8 mouse cellular contexts compared by ENCODE assay signal in genomic region chr8:111393391-111394363, GRCm38 (mm10). TPM values are rescaled to one million over a fixed set of nuclear protein-coding genes. Genes with fewer than 3 reads are reported as not detected.
A peak's percentile ranks its signal among the peaks of the same experiment; 100 is the strongest.
DNase-seq lines count a peak whose midpoint lies in the region; ATAC-seq and TF ChIP-seq lines count a peak whose summit lies in the region.

Gene Fa2h, minus strand, starts transcription at chr8:111393824.

- no peaks in the 10 kb centered on the region; a peak in 1 of 4 replicates for H3K36me3 ChIP-seq in MEL (ENCODE audit: control insufficient read depth in 1 of 2, insufficient read depth in 2 of 2, low read length in 2 of 2)
- no peaks in the 10 kb centered on the region for H3K36me3 ChIP-seq in forebrain, postnatal 0 days (ENCODE audit: insufficient read depth)
- no peaks in the 10 kb centered on the region for H3K36me3 ChIP-seq in lung, embryonic 14.5 days (ENCODE audit: insufficient read depth)
- no peaks in the 10 kb centered on the region for H3K36me3 ChIP-seq in thymus, adult 2 months (ENCODE audit: control insufficient read depth, insufficient read depth, low read length)

- H3K9me3 ChIP-seq in MEL (replicated peaks; ENCODE audit: insufficient read depth, low read length): no peaks in the 10 kb centered on the region
- H3K9me3 ChIP-seq in forebrain, postnatal 0 days (ENCODE audit: low read length): no peaks in the 10 kb centered on the region
- no peaks in the 10 kb centered on the region for H3K9me3 ChIP-seq in lung, embryonic 14.5 days (ENCODE audit: low read depth, low read length)

- intact Hi-C loops in heart, postnatal 25 days (cut with DNase I): no loop called here

- peak within 1 kb of the TSS; percentile 18 to 37; a peak in 3 of 4 replicates for H3K4me3 ChIP-seq in MEL (ENCODE audit: control insufficient read depth in 1 of 2, insufficient read depth in 1 of 2, low read depth in 2 of 2, low read length in 2 of 2)
- H3K4me3 ChIP-seq in cerebellum, adult 2 months (replicated peaks; ENCODE audit: insufficient read depth, low read depth, low read length): peak within 1 kb of the TSS; percentile 99
- H3K4me3 ChIP-seq in forebrain, postnatal 0 days (ENCODE audit: low read depth, low read length): peak within 1 kb of the TSS; percentile 58
- H3K4me3 ChIP-seq in layer of hippocampus, adult 2 months: peak within 1 kb of the TSS; percentile 65
- H3K4me3 ChIP-seq in lung, embryonic 14.5 days (ENCODE audit: low read depth, low read length): peak within 1 kb of the TSS; percentile 42
- H3K4me3 ChIP-seq in thymus, adult 2 months (ENCODE audit: control insufficient read depth, insufficient read depth, low read length): peak within 1 kb of the TSS; percentile 5

- TF ChIP-seq POLR2A in MEL (IDR thresholded peaks at IDR 0.05; ENCODE audit: control insufficient read depth in 1 of 2, insufficient read depth in 1 of 2, low read depth in 1 of 2, low read length in 2 of 2, poor library complexity in 1 of 2): no peak
- TF ChIP-seq POLR2A in cerebellum, adult 2 months (IDR thresholded peaks at IDR 0.05; ENCODE audit: borderline replicate concordance, insufficient read depth, low read length): no peak; the same call in 1 of the 2 replicates
- no peak for TF ChIP-seq POLR2A in thymus, adult 2 months (IDR thresholded peaks at IDR 0.05; ENCODE audit: control insufficient read depth, extremely low read depth, insufficient read depth, low read length, poor library complexity)

- ATAC-seq in forebrain, postnatal 0 days: peak; percentile 85
- ATAC-seq in lung, embryonic 14.5 days (ENCODE audit: insufficient read depth): peak; percentile 99

- no peak for TF ChIP-seq EP300 in MEL (IDR thresholded peaks at IDR 0.05; ENCODE audit: low read depth in 1 of 2, low read length in 2 of 2)

- WGBS in cerebellum, adult 2 months: under 1% methylated on average over 71 of the region's 71 CpGs
- WGBS in forebrain, postnatal 0 days: 1% methylated on average over 67 of the region's 71 CpGs
- WGBS in lung, embryonic 14.5 days: 1% methylated on average over 59 of the region's 71 CpGs
- 2% methylated on average over 71 of the region's 71 CpGs for WGBS in thymus, adult 2 months

- H3K9ac ChIP-seq in MEL (ENCODE audit: control insufficient read depth, low read depth, low read length, poor library complexity, severe bottlenecking): no peak within 1 kb of the TSS; the same call in 1 of the 2 replicates
- H3K9ac ChIP-seq in forebrain, postnatal 0 days: peak within 1 kb of the TSS; percentile 55
- peak within 1 kb of the TSS; percentile 36 for H3K9ac ChIP-seq in lung, embryonic 14.5 days

- peaks cover 4 to 13% of the 10 kb centered on the region in 2 experiments; a peak in 3 of 4 replicates for H3K4me1 ChIP-seq in MEL (ENCODE audit: control insufficient read depth in 1 of 2, insufficient read depth in 2 of 2, low read length in 2 of 2)
- no peaks in the 10 kb centered on the region; the same call in 1 of the 2 replicates for H3K4me1 ChIP-seq in cerebellum, adult 2 months (ENCODE audit: control insufficient read depth, insufficient read depth, low read length)
- 0 out of 2 replicates have a peak, but pooled peaks cover 2% of the 10 kb centered on the region for H3K4me1 ChIP-seq in forebrain, postnatal 0 days (ENCODE audit: insufficient read depth)
- no peaks in the 10 kb centered on the region for H3K4me1 ChIP-seq in lung, embryonic 14.5 days (ENCODE audit: insufficient read depth)
- H3K4me1 ChIP-seq in thymus, adult 2 months (replicated peaks; ENCODE audit: control insufficient read depth, insufficient read depth, low read length): peaks cover 5% of the 10 kb centered on the region

- H3K4me2 ChIP-seq in forebrain, postnatal 0 days (ENCODE audit: low read depth): peak within 1 kb of the TSS; percentile 98
- peak within 1 kb of the TSS; percentile 85 for H3K4me2 ChIP-seq in lung, embryonic 14.5 days

- peaks cover 9 to 28% of the 10 kb centered on the region in 2 experiments; a peak in 3 of 4 replicates for H3K27me3 ChIP-seq in MEL (ENCODE audit: control insufficient read depth in 1 of 2, insufficient read depth in 2 of 2, low read length in 2 of 2)
- no peaks in the 10 kb centered on the region for H3K27me3 ChIP-seq in cerebellum, adult 2 months (ENCODE audit: control insufficient read depth, insufficient read depth, low read length)
- peaks cover 26% of the 10 kb centered on the region for H3K27me3 ChIP-seq in forebrain, postnatal 0 days (ENCODE audit: insufficient read depth, low read length)
- H3K27me3 ChIP-seq in lung, embryonic 14.5 days (ENCODE audit: insufficient read depth, low read length): peaks cover 29% of the 10 kb centered on the region
- H3K27me3 ChIP-seq in thymus, adult 2 months (ENCODE audit: control insufficient read depth, insufficient read depth, low read length): peaks cover 20% of the 10 kb centered on the region

- peak; percentile 78 for DNase-seq in MEL (ENCODE audit: low read depth, low spot score)
- DNase-seq in cerebellum, adult 2 months: peak; percentile 87 to 90
- peak; percentile 66 for DNase-seq in forebrain, postnatal 0 days
- peak; percentile 31 for DNase-seq in heart, postnatal 25 days (ENCODE audit: low spot score)
- peak; percentile 54 to 55 for DNase-seq in layer of hippocampus, adult 2 months (ENCODE audit: low spot score in 2 of 2)
- DNase-seq in lung, embryonic 14.5 days: peak; percentile 91
- DNase-seq in ovary, postnatal 10 days (ENCODE audit: low spot score): peak; percentile 56
- DNase-seq in thymus, adult 2 months: peak; percentile 46

- TF ChIP-seq CTCF in MEL (IDR thresholded peaks at IDR 0.05 in 2 of 3, conservative IDR thresholded peaks at IDR 0.05 in 1 of 3; ENCODE audit: control insufficient read depth in 1 of 3, insufficient read depth in 1 of 3, low read depth in 2 of 3, low read length in 3 of 3, poor library complexity in 1 of 3, severe bottlenecking in 1 of 3): peak in 2 of 3 experiments; percentile 15 to 45; a peak in 3 of 6 replicates
- TF ChIP-seq CTCF in cerebellum, adult 2 months (IDR thresholded peaks at IDR 0.05; ENCODE audit: borderline replicate concordance, insufficient read depth, low read depth, low read length): no peak
- peak; percentile 46 for TF ChIP-seq CTCF in forebrain, postnatal 0 days (IDR thresholded peaks at IDR 0.05; ENCODE audit: low read depth)
- peak; percentile 71 for TF ChIP-seq CTCF in layer of hippocampus, adult 2 months (conservative IDR thresholded peaks at IDR 0.05)
- TF ChIP-seq CTCF in lung, embryonic 14.5 days (IDR thresholded peaks at IDR 0.05; ENCODE audit: low read depth): peak; percentile 26; the same call in 1 of the 2 replicates
- no peak for TF ChIP-seq CTCF in thymus, adult 2 months (IDR thresholded peaks at IDR 0.05; ENCODE audit: borderline replicate concordance, control insufficient read depth, extremely low read depth, insufficient read depth, low read length, poor library complexity)

- no peak for TF ChIP-seq RAD21 in MEL (IDR thresholded peaks at IDR 0.05; ENCODE audit: low read depth, low read length)

- H3K79me2 ChIP-seq in MEL (ENCODE audit: control insufficient read depth, insufficient read depth, low read length, poor library complexity): no peaks in the 10 kb centered on the region

- H3K27ac ChIP-seq in MEL (ENCODE audit: control insufficient read depth, low read depth, low read length): no peak within 1 kb of the TSS
- peak within 1 kb of the TSS; percentile 49 for H3K27ac ChIP-seq in cerebellum, adult 2 months (ENCODE audit: insufficient read depth, low read length)
- no peak within 1 kb of the TSS for H3K27ac ChIP-seq in forebrain, postnatal 0 days (ENCODE audit: low read depth, low read length)
- peak within 1 kb of the TSS; percentile 80 for H3K27ac ChIP-seq in layer of hippocampus, adult 2 months
- no peak within 1 kb of the TSS for H3K27ac ChIP-seq in lung, embryonic 14.5 days (ENCODE audit: low read depth)
- H3K27ac ChIP-seq in thymus, adult 2 months (ENCODE audit: control insufficient read depth, insufficient read depth, low read length): no peak within 1 kb of the TSS

TF ChIP-seq in MEL, 35 proteins besides CTCF, POLR2A, EP300 and RAD21:
- no peak for TF ChIP-seq KAT2A (conservative IDR thresholded peaks at IDR 0.05; ENCODE audit: low read depth, low read length)
- 0 out of 2 replicates have a peak, but pooled peaks have one; percentile 23 for TF ChIP-seq MAZ (IDR thresholded peaks at IDR 0.05; ENCODE audit: low read depth, low read length)
- TF ChIP-seq GATA1 (IDR thresholded peaks at IDR 0.05; ENCODE audit: low read depth, low read length): no peak
- TF ChIP-seq CHD2 (IDR thresholded peaks at IDR 0.05; ENCODE audit: low read length): no peak
- TF ChIP-seq ZC3H11A (IDR thresholded peaks at IDR 0.05; ENCODE audit: low read depth, low read length): no peak
- TF ChIP-seq TAL1 (IDR thresholded peaks at IDR 0.05; ENCODE audit: low read length): no peak
- no peak for TF ChIP-seq MAX (IDR thresholded peaks at IDR 0.05; ENCODE audit: low read length)
- TF ChIP-seq JUND (IDR thresholded peaks at IDR 0.05; ENCODE audit: low read depth, low read length): no peak
- no peak for TF ChIP-seq BHLHE40 (IDR thresholded peaks at IDR 0.05; ENCODE audit: borderline replicate concordance, low read depth, low read length)
- no peak for TF ChIP-seq ZNF384 (IDR thresholded peaks at IDR 0.05; ENCODE audit: low read depth, low read length)
- TF ChIP-seq UBTF (IDR thresholded peaks at IDR 0.05; ENCODE audit: borderline replicate concordance, insufficient read depth, low read depth, low read length): 0 out of 2 replicates have a peak, but pooled peaks have one; percentile 41
- peak; percentile 45; the same call in 1 of the 2 replicates for TF ChIP-seq NRF1 (IDR thresholded peaks at IDR 0.05; ENCODE audit: insufficient read depth, low read depth, low read length, poor library complexity, severe bottlenecking)

RNA-seq across cellular contexts. Expression of gene Fa2h, which starts in this region (rescaled TPM):
- not detected in 2 replicates for total RNA-seq in MEL (2012; rRNA removed)
- polyA plus RNA-seq in MEL (2012; ENCODE audit: insufficient read depth in 1 of 2, insufficient read length in 2 of 2, low read depth in 1 of 2, low replicate concordance in 2 of 2, missing spikeins in 1 of 2): not detected
- polyA plus RNA-seq in cerebellum, adult 2 months (2012; rRNA removed): 93.9 and 107 TPM in 2 replicates
- total RNA-seq in forebrain, postnatal 0 days (2014; rRNA removed): 0.29 and 0.31 TPM in 2 replicates
- 0.30 and 0.33 TPM in 2 replicates for polyA plus RNA-seq in forebrain, postnatal 0 days (2015; fragmentation: Nextera tagmentation; extraction: Ambion mirVana)
- under 1 TPM in 1 of 2 experiments, not detected in 1; 0.22 TPM for total RNA-seq in heart, postnatal 25 days (2021)
- 10 to 100 TPM; 22.0 to 23.1 TPM for total RNA-seq in layer of hippocampus, adult 2 months (2021)
- 0.07 TPM in 1 of 2 replicates, not detected in the other for polyA plus RNA-seq in lung, embryonic 14.5 days (2014; fragmentation: Nextera tagmentation; extraction: Ambion mirVana)
- polyA plus RNA-seq in thymus, adult 2 months (2012; rRNA removed): 0.73 and 0.87 TPM in 2 replicates

Comparison
In these comparisons a context has a peak if more than half of its experiments do, and no peak if none do; other contexts are left out.
1. RNA of gene Fa2h (total RNA-seq): 22.0 to 23.1 TPM in layer of hippocampus, adult 2 months; 0.29 to 0.31 TPM in forebrain, postnatal 0 days, 0.22 TPM in heart, postnatal 25 days and not detected in MEL; every median in the first group is over 10 times any median in the second.
2. RNA of gene Fa2h (polyA plus RNA-seq): 93.9 to 107 TPM in cerebellum, adult 2 months; 0.73 to 0.87 TPM in thymus, adult 2 months, 0.30 to 0.33 TPM in forebrain, postnatal 0 days, 0.07 TPM in lung, embryonic 14.5 days and not detected in MEL; every median in the first group is over 10 times any median in the second.
3. Peak in DNase-seq and H3K4me3 ChIP-seq in MEL; RNA of the gene not detected or under 1 TPM.
4. Peak in DNase-seq, ATAC-seq, H3K4me3 ChIP-seq, H3K9ac ChIP-seq and H3K4me2 ChIP-seq in forebrain, postnatal 0 days; RNA of the gene not detected or under 1 TPM.
5. Peak in DNase-seq in heart, postnatal 25 days; RNA of the gene not detected or under 1 TPM.
6. Peak in DNase-seq, ATAC-seq, H3K4me3 ChIP-seq, H3K9ac ChIP-seq and H3K4me2 ChIP-seq in lung, embryonic 14.5 days; RNA of the gene not detected or under 1 TPM.
7. Peak in DNase-seq and H3K4me3 ChIP-seq in thymus, adult 2 months; RNA of the gene not detected or under 1 TPM.
8. DNase-seq: peak in every context shown above with its lines; median percentile 91 in lung, embryonic 14.5 days; 88 in cerebellum, adult 2 months; 78 in MEL; 66 in forebrain, postnatal 0 days; 56 in ovary, postnatal 10 days; 54 in layer of hippocampus, adult 2 months; 46 in thymus, adult 2 months; 31 in heart, postnatal 25 days.
9. H3K27ac ChIP-seq: peak in cerebellum, adult 2 months (single experiment) and layer of hippocampus, adult 2 months (single experiment); none in MEL (single experiment), forebrain, postnatal 0 days (single experiment), lung, embryonic 14.5 days (single experiment) and thymus, adult 2 months (single experiment).
10. H3K4me3 ChIP-seq: peak in every context shown above with its lines; median percentile 99 in cerebellum, adult 2 months; 65 in layer of hippocampus, adult 2 months; 58 in forebrain, postnatal 0 days; 42 in lung, embryonic 14.5 days; 28 in MEL; 5 in thymus, adult 2 months.
11. CTCF ChIP-seq: peak in MEL (2 of 3), forebrain, postnatal 0 days (single experiment), layer of hippocampus, adult 2 months (single experiment) and lung, embryonic 14.5 days (single experiment); none in cerebellum, adult 2 months (single experiment) and thymus, adult 2 months (single experiment).